Mouse (Mus musculus) thymus, postnatal 4 days (tissue): ENCODE results near the gene Rcor1.
A peak's percentile ranks its signal among the peaks of the same experiment; 100 is the strongest.
"Not testable (repeated sequence)": the region's sequence is repeated elsewhere in the genome, so short reads cannot be mapped to it uniquely, and the experiment has no call there.

Experiments used
- DNase-seq: peaks from one replicate; pipeline ENCODE4 v3.0.0; 2021

Rcor1 gene

DNA sequence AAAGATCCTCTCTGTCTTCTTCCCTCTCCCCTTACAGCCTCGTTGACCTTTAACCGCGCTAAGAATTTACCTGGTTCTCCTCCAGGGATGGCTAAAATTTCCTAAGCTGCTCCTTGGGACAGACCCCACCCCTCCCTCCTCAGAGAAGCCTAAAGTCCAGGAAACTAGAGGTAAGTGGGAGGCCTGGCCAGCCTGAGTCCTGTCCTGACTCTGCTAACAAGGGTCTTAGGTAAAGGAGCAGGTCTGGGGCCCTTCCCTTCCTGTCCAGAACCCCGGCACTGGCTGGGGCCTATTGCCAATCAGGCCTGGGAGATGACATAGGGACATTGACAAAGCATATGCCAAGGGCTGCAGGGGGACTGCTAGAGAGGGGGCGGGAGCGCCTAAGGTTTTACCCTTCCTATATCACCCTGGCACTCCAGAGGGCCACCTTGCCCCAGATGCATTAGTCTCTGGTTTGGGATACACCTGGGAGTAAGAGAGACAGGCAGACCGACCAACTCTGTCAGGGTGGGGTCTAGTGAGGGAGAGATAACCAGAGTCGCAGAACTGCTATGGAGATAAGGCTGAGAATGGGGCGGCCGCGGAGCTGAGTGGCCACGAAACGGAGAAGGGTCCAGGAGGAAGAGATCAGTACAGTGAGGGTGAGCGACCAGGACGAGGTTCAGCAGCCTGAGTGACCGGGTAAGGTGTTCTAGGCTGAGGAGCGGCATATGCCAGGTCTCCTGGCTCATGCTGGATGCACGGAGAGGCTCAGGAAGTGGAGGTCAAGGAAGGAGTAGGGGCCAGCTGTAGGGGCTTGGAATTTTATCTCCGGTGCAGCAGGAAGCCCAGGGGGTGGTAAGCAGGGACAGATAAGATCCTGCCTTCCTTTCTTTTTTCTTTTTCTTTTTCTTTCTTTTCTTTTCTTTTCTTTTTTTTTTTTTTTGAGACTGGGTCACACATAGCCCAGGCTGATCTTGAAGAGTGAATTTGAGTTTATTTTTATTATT, 10.7 kb upstream of the Rcor1 start:
- DNase-seq, result no peak

DNA sequence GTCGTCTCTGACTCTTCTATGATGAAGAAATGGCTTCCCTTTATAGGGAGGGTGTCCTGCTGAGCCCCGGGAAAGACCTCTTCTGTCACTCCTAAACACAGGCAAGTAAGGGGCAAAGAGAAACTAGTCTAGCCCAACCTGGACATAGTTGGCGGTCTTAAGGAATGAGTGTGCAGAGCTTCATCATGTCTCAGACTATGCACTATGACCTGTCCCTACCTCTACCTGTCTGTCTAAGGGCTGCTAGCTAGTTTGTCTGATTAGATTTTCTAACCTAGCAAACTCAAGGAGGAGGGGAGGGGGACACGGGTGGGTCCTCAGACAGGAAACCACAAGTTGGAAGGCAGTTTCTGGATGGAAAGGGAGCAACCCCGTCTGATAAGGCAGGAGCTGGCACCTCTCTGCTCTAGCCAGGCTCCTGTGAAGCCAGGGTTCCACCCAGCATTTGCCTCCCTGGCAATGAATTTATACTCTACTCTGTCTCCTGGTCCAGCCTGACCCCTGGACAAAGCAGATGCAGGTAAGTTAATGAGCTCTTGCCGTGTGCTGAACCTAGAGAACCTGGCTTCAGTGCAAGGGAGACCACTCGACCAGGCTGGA, 9.8 kb upstream of the Rcor1 start:
- no peak for DNase-seq

DNA sequence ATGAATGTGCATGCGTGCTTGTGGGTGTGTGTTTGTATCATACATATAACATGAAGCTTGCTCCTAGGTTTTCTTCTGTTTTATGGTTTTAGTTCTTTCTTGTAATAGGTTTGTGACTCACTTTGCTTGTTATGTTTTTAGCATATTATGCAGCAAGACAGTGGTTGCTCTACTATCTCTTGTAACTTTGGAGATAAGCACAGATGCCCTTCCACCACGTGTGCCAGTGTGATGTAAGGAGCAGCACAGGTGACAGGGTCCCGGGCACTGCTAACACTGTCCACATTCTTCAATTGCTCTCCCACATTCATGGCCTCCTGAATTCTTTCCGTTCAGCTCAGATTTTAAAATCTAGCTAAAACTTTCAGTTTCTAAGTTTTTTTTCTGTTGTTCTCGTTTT, 6.3 kb upstream of the Rcor1 start:
- DNase-seq, result no peak

DNA sequence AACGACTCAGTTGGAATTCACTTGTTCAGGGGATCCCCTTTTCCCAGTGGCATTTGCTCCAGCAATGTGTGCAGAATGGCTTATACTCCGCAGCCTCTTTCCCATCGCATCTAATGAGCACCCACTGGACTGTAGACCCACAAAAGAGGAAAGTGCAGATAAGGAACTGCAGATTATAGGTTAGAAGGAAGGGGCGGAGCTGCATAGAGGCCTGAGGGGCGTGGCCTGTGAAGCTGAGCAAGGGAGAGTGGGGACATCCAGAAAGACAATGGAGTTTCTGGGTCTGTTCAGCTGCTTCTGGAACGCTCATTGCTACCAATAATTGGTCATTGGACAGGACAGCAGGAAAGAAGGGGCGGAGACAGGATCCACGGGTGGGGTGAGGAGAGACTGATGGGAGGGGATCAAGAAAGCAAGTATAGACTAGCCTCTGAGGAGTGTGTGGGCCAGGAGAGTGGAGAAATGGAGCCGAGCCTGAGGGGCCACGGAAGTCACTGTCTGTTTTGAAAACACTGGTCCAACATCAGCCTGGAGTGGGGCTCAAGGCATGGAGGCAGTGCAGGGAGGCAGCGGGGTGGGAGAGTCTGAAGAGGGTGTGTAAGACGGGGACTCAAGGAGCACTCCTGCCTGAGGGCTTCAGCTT, 3.8 kb upstream of the Rcor1 start:
- peak; percentile 76 for DNase-seq

DNA sequence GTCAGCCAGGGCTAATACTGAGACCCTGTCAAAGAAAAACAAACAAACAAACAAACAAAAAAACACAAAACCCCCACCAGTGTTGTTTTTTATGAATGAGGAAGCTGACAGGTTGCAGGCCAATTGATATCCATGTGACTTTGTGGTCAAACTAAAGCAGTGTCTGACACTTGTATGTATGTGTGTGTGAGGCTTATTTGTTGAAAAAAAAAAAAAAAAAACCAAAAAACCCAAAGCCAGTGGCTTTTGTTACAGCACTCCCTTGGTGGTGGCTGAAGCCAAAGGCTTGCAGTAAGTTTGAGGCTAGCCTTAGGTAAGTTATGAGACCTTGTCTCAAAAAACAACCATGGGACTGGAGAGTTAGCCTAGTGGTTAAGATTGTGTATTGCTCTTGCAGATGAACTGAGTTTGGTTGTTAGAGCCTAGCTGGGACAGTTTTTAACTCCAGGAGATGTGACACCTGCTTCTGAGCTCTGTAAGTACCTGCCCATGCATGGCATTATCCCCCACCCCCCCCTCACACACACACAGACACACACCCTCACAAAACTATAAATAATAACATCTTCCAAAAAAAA, 2.9 kb upstream of the Rcor1 start:
- no peak for DNase-seq

DNA sequence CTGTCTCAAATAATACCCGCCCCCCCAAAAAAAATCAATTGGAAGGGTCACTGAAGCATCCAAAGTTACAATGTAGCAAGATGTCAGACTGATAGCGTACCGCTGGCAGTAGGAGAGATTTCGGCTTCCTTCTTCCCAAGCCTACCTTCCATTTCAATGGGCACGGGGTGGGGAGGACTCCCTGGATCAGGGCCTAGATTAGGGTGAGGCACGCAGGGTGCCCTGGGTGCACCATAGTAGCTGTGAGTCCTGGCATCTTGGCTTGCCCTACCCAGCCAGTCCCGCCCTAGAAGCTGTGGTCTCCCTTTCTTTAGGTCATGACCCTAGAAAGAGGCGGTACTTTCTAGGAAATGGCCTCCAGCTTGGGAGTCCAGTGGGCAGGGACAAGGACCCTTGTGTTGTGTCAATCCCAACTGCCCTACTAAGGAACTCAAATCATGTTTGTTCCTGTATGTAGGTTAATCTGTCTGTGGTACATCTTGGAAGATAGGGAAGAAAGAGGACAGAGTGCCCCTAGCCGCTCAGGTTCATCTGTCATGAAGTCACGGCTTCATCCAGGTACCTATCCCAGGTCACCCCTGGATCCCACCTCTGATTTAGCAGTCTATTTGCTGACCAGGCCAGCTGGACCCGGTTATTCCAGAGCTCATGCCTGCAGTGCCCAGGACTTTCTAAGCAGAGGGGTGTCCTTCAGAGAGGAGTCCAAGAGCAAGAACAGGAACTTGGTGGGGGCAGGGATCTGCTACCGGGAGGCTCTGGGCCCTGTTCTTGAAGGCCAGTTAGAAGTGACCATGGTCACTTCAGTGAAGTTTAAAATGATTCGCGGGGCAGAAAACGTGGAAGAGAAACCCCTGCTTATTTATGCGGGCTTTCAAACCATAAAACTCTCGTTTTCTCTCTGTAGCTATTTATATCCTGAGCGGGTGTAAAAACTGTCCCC, 1.6 kb upstream of the Rcor1 start:
- peak; percentile 23 for DNase-seq

DNA sequence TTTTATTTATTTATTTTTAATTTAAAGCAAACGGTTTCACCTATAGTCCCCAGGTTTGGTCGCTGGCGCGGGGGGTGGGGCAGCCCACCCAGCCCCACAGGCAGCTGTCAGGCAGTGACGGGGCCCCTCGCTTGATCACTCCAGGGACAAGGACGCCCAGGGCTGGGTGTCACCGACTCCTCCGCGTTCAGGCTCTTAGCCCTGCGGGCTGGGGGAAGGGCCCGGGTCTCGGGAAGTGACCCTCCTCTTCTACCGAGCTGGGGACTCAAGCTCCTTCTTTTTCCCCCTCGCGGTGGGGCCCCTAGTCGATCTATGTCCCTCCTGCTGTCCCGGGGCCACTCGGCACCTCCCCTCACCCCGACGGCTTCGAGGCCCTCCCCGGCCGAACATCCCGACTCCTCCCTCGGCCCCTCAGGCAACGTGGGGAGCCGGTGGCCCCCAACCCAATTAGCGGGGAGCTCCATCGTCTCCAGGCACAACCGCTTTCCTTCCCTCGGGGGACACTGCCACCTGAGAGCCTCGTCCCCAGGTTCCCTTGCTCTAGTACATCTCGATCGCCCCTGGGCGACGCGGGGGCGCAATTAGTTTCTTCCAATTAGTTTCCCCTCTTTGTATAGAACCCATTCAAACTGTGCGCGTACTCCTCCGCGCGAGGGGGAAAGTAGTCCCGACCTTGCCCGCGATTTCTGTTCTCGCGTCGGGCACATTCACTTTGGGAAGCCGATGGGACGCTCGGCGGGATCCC, 748 bp upstream of the Rcor1 start:
- peak; percentile 82 for DNase-seq

DNA sequence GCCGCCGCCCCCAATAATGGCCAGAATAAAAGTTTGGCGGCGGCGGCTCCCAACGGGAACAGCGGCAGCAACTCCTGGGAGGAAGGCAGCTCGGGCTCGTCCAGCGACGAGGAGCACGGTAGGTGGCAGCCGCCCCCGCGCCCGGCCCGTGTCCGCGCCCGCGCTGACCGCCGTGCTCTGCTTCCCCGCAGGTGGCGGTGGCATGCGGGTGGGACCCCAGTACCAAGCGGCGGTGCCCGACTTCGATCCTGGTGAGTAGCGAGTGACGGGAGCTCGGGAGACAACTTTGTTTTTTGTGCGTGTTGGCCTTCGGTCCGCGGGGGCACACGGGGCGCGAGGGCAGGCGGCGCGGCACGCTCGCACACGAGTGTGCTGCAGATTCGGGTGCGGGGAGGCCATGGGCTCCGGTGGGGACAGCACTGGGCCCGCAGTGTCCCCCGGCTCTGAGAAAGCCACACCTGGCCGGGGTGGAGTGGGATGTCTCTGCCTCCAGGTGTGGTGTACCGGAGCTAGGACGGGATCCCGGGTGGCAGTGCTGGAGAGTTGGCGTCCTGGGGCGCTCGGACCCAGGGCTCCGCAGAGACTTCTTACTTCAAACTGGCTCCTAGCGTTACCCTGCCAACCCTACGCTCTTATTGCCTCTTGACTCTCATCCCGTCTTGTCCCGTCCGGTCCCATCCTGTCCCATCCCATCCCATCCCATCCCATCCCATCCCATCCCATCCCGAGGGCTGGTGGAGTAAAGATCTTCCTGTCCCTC, 800 bp downstream of the Rcor1 start:
- peak; percentile 65 for DNase-seq

DNA sequence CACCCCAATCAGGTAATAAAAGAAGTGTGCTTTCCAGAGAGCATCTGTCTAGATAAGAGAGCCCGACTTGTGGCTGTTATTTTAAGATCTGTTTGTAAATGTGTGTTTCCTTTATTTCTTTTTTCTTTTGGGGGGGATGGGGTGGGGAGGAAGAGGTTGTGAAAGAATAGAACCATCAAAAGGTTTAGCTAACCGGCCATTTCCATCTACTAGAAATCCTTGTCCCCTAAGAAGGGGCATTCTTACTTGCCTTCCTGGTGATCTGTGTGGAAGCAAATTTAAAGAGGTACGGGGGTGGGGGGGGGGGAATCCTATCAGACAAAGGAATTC, 1.3 kb downstream of the Rcor1 start:
- no peak for DNase-seq

DNA sequence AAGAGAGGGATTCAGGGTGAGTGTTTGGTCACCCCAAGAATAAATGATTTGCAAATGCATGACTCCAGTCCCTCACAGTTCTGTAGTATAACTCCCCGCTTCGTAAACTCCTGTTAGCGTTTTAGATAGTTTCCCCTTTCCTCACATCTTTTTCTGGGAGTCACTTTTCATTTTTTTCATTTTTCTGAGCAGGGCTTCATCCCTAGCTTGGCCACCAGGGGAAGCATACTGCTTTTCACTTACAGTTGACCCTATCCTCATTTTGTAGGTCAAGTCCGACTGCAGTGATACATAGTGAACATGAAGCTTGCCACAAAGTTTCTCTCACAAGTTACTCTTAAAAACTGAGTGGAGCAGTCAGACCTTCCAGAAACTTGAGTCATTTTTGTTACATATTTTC, 2.0 kb downstream of the Rcor1 start:
- peak; percentile 36 for DNase-seq

DNA sequence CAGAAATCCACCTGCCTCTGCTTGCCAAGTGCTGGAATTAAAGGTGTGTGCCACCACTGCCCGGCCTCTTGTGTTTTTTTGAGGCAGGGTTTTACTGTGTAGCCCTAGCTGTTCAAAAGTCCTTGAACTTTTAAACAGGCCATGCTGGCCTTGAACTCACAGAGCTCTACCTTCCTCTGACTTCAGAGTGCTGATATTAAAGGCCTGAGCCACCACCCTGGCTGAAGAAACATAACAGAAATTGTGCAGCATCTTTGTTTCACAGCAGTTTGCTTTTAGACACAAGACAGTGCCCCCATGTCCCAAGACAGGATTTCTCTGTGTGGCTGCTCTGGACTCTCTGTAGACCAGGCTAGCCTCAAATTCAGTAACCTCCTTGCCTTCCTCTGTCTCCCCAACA, 3.2 kb downstream of the Rcor1 start:
- DNase-seq, result no peak

DNA sequence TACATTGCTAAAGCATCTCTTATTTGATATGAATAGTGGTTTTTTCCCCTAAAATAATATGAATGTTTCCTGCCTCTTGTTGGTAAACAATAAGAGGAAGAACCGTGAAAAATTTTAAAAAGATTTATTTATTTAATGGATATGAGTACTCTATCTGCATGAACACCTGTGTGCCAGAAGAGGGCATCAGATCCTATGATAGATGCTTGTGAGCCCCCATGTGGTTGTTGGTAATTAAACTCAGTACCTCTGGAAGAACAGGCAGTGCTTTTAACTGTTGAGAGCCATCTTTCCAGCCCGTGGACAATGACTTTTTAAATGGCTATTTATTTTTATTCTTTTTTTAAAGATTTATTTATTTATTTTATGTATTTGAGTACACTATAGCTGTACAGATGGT, 5.7 kb downstream of the Rcor1 start:
- no peak for DNase-seq

DNA sequence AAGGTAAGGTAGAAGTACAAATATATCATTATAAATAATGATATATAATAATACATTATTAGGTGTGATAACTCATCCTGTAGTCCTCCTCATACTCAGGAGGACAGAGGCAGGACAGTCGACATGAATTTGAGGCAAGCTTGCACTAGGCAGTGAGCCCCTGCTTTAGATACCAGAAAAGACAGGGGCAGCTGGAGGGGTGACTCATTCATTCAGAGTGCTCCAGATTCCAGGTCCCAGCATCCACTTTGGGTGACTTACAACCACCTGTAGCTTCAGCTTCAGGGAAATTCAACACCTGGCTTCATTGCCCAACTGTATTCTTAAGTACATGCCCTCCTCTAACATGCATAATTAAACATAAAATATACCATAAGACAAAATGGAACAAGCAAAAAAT, 7.7 kb downstream of the Rcor1 start:
- DNase-seq, result no peak

DNA sequence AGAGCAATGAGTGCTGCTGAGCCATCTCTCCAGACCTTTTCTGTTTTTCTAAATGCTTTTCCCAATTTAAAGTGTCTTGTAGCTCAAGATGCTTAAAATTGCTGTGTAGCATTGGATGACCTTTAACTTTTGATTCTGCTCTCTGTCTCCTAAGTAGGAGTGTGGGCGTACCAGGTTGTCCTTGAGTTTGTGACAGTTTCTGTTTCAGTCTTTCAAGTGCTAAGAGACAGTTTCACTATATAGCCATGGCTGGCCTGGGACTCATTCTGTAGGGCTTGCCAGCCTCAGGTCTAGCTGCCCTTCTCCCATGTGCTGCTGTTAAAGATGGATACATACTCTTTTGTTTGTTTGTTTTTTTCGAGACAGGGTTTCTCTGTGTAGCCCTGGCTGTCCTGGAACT, 9.1 kb downstream of the Rcor1 start:
- DNase-seq, result no peak

DNA sequence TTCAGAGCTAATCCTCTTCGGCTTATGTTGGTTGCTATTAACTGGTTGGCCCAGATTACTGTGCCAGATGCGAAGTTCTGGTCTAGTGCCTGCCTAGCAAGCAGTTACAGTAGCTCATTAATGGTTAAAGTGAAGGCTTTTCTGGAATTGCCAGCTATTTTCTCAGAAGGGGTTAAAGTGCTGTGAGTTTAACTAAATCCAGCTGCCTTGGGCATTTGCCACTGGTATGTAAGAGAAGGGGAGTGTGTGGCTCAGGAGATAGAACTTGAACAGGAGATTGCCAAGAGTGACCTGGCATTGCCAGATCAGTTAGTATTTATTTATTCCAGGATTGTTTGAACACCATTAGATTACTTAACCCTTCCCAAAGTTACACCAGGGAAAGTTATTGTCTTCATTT, 11.1 kb downstream of the Rcor1 start:
- no peak for DNase-seq

DNA sequence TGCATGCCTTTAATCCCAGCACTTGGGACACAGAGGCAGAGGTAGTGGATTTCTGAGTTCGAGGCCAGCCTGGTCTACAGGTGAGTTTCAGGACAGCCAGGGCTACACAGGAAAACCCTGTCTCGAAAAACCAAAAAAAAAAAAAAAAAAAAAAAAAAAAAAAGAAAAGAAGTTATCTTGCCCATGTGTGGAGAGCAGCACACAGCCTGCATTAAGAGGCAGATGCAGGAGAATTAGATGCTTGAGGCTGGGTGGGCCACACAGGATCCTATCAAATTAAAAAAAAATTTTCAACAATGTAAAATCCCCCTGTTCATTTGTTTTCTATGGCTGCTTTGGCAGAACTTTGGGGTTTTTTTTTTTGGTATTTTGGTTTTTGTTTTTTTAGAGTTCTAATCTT, 24.2 kb downstream of the Rcor1 start:
- DNase-seq, result no peak

DNA sequence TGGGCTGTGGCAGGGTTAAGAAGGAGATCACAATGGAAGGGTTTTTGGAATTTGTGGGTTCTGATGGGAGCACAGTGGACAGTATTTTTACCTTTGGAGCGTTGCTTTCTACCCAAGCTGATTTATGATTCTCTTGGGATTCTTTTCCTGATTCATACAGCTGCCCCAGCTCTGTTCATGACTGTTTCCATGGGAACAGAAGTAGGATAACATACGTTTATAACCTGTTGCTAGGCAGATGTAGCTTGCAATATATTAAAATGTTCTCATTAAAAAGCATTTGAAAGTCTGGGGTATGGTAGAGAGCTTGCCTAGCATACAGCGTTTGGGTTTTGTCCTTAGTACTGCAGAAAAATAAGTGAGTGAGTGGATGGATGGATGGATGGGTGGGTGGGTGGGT, 25.1 kb downstream of the Rcor1 start:
- DNase-seq, result no peak

DNA sequence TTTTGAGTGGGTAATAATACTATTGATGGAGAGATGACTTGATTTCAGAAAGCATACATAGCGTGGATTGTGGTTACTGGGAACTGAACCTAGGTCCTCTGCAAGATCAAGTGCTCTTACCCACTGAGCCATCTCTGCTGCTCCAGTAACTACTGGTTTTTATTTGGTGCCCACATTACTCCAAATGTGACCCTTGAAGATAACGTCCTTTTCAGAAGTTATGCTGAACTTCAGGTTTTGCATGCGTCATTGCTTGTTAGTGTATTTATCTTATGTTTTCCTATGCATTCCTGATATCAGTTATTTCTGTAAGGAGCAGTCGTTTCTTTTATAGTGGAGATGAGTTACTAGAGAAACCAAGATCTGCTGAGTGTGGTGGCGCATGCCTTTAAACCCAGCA, 26.2 kb downstream of the Rcor1 start:
- DNase-seq, result no peak

DNA sequence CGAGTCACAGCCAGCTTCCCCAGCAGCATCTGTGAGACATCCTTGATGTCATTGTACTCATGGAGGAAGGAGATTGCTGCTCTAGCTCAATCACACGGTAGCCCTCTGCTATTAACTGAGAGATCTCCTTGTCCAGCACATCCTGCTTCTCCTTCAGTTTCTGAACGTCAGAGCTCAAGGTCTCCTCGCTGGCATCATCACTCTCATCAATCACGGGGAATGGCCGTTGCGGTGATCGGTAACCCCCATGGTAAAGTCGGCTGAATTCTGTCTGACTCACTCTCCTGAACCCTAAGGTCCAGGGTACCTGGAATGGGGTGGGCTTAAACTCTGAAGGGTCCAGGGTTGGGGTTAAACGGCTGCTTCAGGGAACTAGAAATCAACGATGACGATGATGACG, 28.7 kb downstream of the Rcor1 start:
- no peak for DNase-seq

DNA sequence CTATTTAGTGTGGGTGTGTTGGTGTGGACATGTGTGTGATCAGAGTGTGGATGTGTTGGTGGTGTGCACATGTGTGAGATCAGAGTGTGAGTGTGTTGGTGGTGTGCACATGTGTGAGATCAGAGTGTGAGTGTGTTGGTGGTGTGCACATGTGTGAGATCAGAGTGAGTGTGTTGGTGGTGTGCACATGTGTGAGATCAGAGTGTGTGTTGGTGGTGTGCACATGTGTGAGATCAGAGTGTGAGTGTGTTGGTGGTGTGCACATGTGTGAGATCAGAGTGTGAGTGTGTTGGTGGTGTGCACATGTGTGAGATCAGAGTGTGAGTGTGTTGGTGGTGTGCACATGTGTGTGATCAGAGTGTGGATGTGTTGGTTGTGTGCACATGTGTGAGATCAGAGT, 30.1 kb downstream of the Rcor1 start:
- DNase-seq, result not testable (repeated sequence)

DNA sequence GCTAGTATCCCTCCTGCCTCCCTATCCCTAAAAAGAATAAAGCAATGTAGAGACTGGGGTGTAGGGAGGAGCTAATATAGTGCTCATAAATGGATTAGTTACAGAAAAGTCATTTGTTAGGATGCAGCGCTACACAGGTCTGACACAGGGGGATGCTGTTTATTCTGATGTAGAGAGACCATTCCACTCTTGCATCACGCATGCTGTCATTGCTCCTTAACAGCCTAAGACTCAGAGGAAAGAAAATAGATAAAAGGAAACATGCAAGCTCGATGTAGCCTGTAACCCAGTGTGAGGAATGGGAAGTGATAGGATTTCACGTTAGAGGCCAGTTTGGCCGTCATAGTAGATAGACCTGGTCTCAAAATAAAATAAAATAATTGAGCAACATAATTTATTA, 31.9 kb downstream of the Rcor1 start:
- no peak for DNase-seq
